Mouse (Mus musculus): Measurements from ENCODE around the gene Tmem174.

- TF ChIP-seq CTCF (IDR thresholded peaks at IDR 0.05; ENCODE audit: extremely low read depth, insufficient read depth, low read length) (no peak), POLR2A (IDR thresholded peaks at IDR 0.05; ENCODE audit: extremely low read depth, insufficient read depth, low read length) (no peak)
These were observed 42.5 kb downstream of the Tmem174 start for GRCm38 (mm10) chr13:98594726-98595141.

Data from cortical plate, adult 2 months (tissue).